Mouse (Mus musculus) heart, embryonic 16.5 days (tissue): ENCODE results near the gene Atrn. TPM values are rescaled to one million over a fixed set of nuclear protein-coding genes. Genes with fewer than 3 reads are reported as not detected.

Experiments
- ATAC-seq: fragments of 200-750 bp; cut with Nextera tagmentation; replicated peaks from 2 replicates; pipeline ENCODE4 v1.8.0; 2017; ENCODE audit warnings: moderate number of reproducible peaks; ENCODE audit not compliant: insufficient read depth, low FRiP score; ENCODE audit errors: extremely low read depth
- H3K27ac ChIP-seq: fragments of 300-500 bp; sonication (generic); 2 replicates; pipeline ENCODE4 v1.5.1; 2014; ENCODE audit warnings: mild to moderate bottlenecking, low read length, control low read depth, moderate library complexity
- H3K27me3 ChIP-seq: fragments of 300-500 bp; sonication (generic); 2 replicates; pipeline ENCODE4 v1.6.1; 2014; ENCODE audit warnings: low read length, mixed read lengths; ENCODE audit not compliant: control insufficient read depth, insufficient read depth
- H3K36me3 ChIP-seq: fragments of 300-500 bp; sonication (generic); 2 replicates; pipeline ENCODE4 v1.6.1; 2014; ENCODE audit not compliant: control insufficient read depth, insufficient read depth
- H3K4me1 ChIP-seq: fragments of 300-500 bp; sonication (generic); 2 replicates; pipeline ENCODE4 v1.6.1; 2014; ENCODE audit warnings: low read length, mixed read lengths; ENCODE audit not compliant: control insufficient read depth, insufficient read depth
- H3K4me2 ChIP-seq: fragments of 300-500 bp; sonication (generic); 2 replicates; pipeline ENCODE4 v1.6.1; 2014; ENCODE audit warnings: low read depth, mild to moderate bottlenecking, control low read depth, low read length
- H3K4me3 ChIP-seq: fragments of 300-500 bp; sonication (generic); 2 replicates; pipeline ENCODE4 v1.5.1; 2014; ENCODE audit warnings: mild to moderate bottlenecking, control low read depth, low read length
- H3K9ac ChIP-seq: fragments of 300-500 bp; sonication (generic); 2 replicates; pipeline ENCODE4 v1.6.1; 2014; ENCODE audit warnings: low read length, control low read depth
- H3K9me3 ChIP-seq: fragments of 300-500 bp; sonication (generic); replicated peaks from 2 replicates; pipeline ENCODE4 v1.6.1; 2016; ENCODE audit warnings: low read length; ENCODE audit not compliant: control insufficient read depth
- WGBS: fragments of 180-500 bp; shearing (Covaris S2); extraction: QIAGEN DNeasy Blood & Tissue Kit; methylation state at CpG from one replicate; pipeline ENCODE4 v1.1.7; 2014; 5-methylcytosine and 5-hydroxymethylcytosine counted together
- polyA plus RNA-seq: library from polyadenylated mRNA; unstranded; fragments of >200 nt; fragmentation: Nextera tagmentation; extraction: Ambion mirVana; gene quantifications from 2 replicates; pipeline ENCODE4 v1.2.1, GENCODE M21; 2015

The Atrn gene
- polyA plus RNA-seq, 1 experiment from 2014 or later, result 3.6 TPM

GRCm38 (mm10) chr2:131040854-131041825 is 134.8 kb downstream of the Atrn start:
- peak; percentile 14; the same call in 1 of the 2 replicates for ATAC-seq
- 3% methylated on average over 113 of the region's 115 CpGs for WGBS

GRCm38 (mm10) chr2:131042988-131043387 is 136.7 kb downstream of the Atrn start, which contains the start of gene Gfra4:
Gene Gfra4, minus strand, starts transcription at chr2:131043088.
- Histone ChIP-seq H3K36me3 (no peaks in the 10 kb centered on the region), H3K4me3 (no peak within 1 kb of the TSS), H3K9me3 (no peaks in the 10 kb centered on the region), H3K27me3 (peaks cover 45% of the 10 kb centered on the region), H3K9ac (no peak within 1 kb of the TSS), H3K4me1 (peaks cover 20% of the 10 kb centered on the region), H3K4me2 (no peak within 1 kb of the TSS), H3K27ac (no peak within 1 kb of the TSS)
- 66% methylated on average over 2 of the region's 2 CpGs for WGBS
- ATAC-seq, result no peak

More at GRCm38 (mm10) chr2:131040854-131041825, 134.8 kb downstream of the Atrn start:
- Histone ChIP-seq H3K27me3 (peaks cover 46% of the 10 kb centered on the region), H3K4me2 (peak overlapping the region; percentile 79), H3K4me1 (peaks cover 25% of the 10 kb centered on the region), H3K4me3 (peak overlapping the region; percentile 55), H3K36me3 (no peaks in the 10 kb centered on the region), H3K9me3 (no peaks in the 10 kb centered on the region), H3K27ac (no peak overlapping the region), H3K9ac (peak overlapping the region; percentile 70)

DNA sequence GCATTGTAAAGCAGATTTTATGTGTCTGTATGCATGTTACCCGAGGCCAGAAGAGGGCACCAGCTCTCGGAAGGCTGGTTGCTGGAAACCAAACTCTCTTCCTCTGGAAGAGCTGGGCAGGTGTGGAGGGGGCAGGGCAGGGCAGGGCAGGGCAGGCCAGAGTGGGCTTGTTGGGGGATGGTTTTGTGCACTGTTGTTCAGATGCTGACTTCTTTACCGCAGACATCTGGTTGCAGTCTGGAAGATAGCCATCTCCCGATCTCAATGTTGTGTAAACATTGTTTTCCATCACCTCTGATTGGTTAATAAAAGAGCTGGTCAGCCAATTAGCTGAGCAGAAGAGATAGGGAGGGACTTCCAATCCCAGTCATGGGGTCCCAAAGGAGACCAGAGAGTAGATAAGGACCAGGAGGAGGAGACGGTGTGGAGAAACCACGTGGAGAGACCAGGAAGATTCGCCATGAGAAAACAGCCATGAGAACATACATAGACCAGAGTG is 138.1 kb downstream of the Atrn start:
- Histone ChIP-seq H3K9ac (no peak overlapping the region), H3K4me1 (peaks cover 15% of the 10 kb centered on the region), H3K4me3 (no peak overlapping the region), H3K9me3 (no peaks in the 10 kb centered on the region), H3K4me2 (0 out of 2 replicates have a peak overlapping the region, but pooled peaks have one; percentile 15), H3K27ac (no peak overlapping the region), H3K27me3 (peaks cover 39% of the 10 kb centered on the region), H3K36me3 (no peaks in the 10 kb centered on the region)
- WGBS, result 16% methylated on average over 7 of the region's 7 CpGs
- ATAC-seq, result no peak

DNA sequence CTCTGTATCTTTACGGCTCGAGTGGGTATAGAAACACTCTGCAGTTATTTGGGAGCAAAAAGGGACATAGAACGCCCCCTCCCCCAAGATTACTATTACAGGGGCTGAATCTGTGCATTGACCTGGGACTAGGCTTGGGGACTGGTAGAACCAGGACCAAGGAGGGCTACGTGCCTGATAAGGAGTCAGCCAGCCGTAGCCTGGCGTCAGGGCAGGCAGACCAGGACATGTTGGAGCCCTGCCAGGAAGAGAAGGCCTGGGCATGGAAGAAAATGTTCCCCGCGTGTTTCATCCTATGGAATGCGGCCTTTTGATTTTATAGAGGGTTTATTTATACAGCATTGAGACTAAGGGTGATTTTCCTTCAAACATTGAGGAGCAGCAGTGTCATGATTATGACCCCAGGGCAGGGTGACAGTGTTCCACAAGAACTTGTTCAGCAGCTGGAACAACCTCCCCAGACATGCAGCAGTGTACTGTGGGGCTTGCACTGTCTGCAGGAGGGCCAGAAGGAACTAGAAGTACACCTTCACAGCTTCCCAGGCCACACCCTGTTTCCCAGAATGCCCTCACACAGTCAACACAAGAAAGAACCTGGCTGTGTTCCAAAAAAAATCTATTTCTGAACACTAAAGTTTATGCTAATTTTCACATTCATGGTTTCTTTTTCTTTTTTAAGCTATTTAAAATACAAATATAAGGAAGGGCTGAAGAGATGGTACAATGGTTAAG is 138.9 kb downstream of the Atrn start:
- Histone ChIP-seq H3K27ac (0 out of 2 replicates have a peak overlapping the region, but pooled peaks have one; percentile 13), H3K9me3 (no peaks in the 10 kb centered on the region), H3K36me3 (no peaks in the 10 kb centered on the region), H3K9ac (no peak overlapping the region), H3K4me3 (no peak overlapping the region), H3K4me2 (no peak overlapping the region), H3K4me1 (peaks cover 15% of the 10 kb centered on the region), H3K27me3 (peaks cover 32% of the 10 kb centered on the region)
- ATAC-seq, result peak; percentile 41; the same call in 1 of the 2 replicates
- 40% methylated on average over 9 of the region's 9 CpGs for WGBS

DNA sequence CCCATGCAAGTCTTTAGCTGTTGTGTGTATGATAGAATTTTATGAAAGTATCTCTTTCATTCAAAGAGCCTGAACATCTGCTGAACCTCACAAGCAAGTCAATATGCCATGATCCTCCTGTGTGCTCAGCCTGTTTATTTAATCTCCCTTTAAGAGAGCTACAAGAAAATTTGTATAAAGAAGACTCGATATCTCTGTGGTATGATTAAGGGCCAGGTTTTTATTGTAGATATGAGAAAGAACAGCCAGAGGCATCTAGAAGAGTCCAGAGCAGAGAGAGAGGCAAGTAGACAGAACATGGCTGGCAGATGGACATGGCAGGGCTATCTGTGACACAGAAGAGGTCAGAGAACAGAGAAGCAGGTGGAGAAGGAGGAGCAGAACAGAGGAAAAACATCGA is 139.7 kb downstream of the Atrn start:
- Histone ChIP-seq H3K27me3 (peaks cover 23% of the 10 kb centered on the region), H3K4me2 (no peak overlapping the region), H3K27ac (no peak overlapping the region), H3K4me1 (peaks cover 15% of the 10 kb centered on the region), H3K36me3 (no peaks in the 10 kb centered on the region), H3K9ac (no peak overlapping the region), H3K9me3 (no peaks in the 10 kb centered on the region), H3K4me3 (no peak overlapping the region)
- no peak for ATAC-seq
- 74% methylated on average over 2 of the region's 2 CpGs for WGBS

DNA sequence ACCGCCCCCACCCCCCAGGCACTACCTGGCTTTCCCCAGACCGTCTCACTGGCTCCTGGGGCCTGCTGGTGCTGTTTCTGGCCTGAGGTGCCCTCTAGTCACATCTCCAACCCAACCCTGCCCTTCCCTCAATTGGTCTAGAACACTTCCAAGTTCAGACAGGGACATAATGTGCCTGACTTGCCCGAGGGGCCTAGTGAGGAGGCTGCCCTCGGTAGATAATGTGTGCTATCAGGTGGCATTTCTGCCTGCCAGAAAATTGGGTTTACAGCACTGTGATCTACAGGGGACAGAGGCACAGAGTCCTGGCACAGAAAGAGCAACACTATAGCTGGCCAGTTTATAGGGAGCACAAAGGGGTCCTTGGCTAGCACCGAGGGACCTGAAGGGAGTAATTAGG is 145.7 kb downstream of the Atrn start:
- Histone ChIP-seq H3K9ac (no peak overlapping the region), H3K27me3 (peaks cover 38% of the 10 kb centered on the region), H3K9me3 (no peaks in the 10 kb centered on the region), H3K27ac (no peak overlapping the region), H3K4me2 (no peak overlapping the region), H3K4me3 (no peak overlapping the region), H3K36me3 (no peaks in the 10 kb centered on the region), H3K4me1 (peaks cover 18% of the 10 kb centered on the region)
- 58% methylated on average over 5 of the region's 5 CpGs for WGBS
- no peak for ATAC-seq

- H3K9ac ChIP-seq, result no peak overlapping the region
- H3K4me3 ChIP-seq, result no peak overlapping the region
- H3K27me3 ChIP-seq, result peaks cover 38% of the 10 kb centered on the region
- WGBS, result 77% methylated on average over 6 of the region's 6 CpGs
- H3K27ac ChIP-seq, result no peak overlapping the region
- H3K36me3 ChIP-seq, result no peaks in the 10 kb centered on the region
- ATAC-seq, result no peak
- peaks cover 18% of the 10 kb centered on the region for H3K4me1 ChIP-seq
- no peak overlapping the region for H3K4me2 ChIP-seq
- H3K9me3 ChIP-seq, result no peaks in the 10 kb centered on the region
Observed at GRCm38 (mm10) chr2:131052862-131053418, 146.6 kb downstream of the Atrn start.

DNA sequence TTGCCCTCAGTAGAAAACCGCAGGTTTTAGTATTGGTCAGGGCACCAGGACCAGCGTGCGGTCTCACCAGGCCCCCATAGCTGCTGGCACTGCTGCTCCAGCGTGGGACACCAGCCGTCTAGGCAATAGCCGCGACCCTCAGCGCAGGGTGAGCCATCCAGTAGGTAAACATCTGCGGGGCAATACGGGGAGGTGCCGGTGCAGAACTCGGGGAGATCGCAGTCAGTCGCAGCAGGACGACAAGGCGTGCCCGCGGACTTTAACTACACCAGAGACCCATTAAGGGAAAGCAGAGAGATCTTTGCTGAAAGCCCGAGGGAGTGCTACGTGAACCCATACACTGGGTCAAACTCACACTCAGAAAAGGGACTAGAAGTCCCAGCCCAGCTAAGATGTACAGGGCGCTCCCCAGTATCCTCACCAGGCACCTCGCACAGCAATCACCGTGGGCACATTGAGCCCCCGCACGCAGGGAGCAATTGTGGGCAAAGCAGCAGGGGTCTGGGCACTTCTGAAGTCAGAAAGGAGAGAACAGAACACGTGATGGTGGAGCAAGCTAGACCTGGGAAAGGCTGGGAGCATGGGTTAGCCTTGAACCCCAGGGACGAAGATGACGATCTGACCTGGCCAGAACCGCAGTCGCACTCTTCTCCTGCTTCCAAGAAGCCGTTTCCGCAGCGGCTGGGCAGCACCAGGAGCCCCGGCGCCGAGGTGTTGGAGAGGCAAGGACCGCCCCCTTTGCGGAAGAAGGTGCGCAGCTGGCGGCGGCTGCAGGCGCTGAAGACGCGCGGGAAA is 147.8 kb downstream of the Atrn start:
- H3K9me3 ChIP-seq, result no peaks in the 10 kb centered on the region
- H3K4me2 ChIP-seq, result peak overlapping the region; percentile 54
- H3K4me1 ChIP-seq, result peaks cover 20% of the 10 kb centered on the region
- H3K27ac ChIP-seq, result no peak overlapping the region
- H3K36me3 ChIP-seq, result no peaks in the 10 kb centered on the region
- H3K4me3 ChIP-seq, result peak overlapping the region; percentile 36
- ATAC-seq, result no peak
- 0 out of 2 replicates have a peak overlapping the region, but pooled peaks have one; percentile 10 for H3K9ac ChIP-seq
- H3K27me3 ChIP-seq, result peaks cover 38% of the 10 kb centered on the region
- 3% methylated on average over 45 of the region's 45 CpGs for WGBS
